Mouse (Mus musculus): ENCODE measurements around the gene Lrrc8a.

Gene Lrrc8a

DNA sequence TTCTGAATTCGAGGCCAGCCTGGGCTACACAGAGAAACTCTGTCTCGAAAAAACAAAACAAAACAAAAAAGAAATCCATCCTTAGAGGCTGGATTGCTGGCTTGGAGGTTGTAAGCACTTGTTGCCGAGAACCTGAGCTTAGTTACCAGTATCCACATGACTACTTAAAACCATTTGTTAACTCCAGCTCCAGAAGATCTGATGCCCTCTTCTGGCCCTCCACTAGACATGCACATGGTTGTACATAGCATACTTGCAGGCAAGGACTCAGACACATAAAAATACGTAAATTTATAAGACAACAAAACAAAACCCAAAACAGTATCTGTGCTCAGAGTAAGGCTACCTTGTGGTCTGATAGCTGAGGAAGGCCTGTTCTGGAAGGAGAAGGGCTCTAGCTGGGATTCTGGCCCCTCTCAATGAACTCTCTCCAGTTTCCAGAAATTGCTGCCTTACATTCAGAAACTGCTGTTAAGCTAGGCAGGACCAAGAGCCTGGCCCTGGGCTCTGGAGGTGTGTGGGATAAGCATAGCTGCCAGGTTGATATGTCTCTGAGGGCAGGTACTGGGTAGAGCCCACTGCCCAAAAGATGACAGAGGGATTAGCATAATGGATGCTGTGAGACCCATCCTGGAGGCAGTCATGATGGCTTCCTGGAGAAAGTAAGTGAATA lies 23.7 kb downstream of the Lrrc8a start:
- no peak for DNase-seq (ENCODE audit: low read depth, low spot score)

DNA sequence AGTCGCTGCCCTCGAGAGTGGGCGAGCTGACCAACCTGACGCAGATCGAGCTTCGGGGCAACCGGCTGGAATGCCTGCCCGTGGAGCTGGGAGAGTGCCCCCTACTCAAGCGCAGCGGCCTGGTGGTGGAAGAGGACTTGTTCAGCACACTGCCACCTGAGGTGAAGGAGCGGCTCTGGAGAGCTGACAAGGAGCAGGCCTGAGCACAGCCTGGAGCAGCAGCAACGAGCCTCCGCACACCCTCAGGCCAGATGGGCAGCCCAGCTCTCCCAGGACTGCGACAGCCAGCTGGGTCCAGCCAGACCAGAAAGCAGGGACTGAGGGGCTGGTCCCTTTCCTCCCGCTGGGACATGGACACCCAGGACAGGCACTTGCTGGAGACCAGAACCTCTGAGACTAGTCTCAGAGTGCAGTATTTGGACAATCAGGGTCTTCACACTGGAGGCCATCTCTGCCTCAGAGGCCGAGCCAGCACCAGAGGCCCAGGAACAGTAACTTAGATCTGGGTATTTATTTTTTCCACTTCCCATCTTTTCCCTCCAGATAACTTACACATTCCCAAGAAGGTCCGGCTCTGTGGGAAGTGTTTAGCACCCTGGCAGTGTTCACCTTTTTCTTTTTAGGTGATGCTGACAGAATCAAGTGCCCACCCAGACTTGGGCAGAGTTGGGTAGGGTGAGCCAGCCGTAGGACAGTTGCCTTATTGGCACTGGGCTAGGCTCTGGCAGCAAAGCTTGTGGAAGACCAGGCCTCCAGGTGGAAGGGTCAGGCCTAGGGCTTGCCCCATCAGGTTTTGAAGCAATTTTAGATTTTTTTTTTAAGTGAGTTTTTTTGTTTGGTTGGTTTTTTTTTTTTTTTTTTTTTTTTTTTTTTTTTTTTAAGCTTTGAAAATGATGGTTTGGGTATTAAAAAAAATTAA lies 24.7 kb downstream of the Lrrc8a start:
- DNase-seq (ENCODE audit: low read depth, low spot score), result no peak

DNA sequence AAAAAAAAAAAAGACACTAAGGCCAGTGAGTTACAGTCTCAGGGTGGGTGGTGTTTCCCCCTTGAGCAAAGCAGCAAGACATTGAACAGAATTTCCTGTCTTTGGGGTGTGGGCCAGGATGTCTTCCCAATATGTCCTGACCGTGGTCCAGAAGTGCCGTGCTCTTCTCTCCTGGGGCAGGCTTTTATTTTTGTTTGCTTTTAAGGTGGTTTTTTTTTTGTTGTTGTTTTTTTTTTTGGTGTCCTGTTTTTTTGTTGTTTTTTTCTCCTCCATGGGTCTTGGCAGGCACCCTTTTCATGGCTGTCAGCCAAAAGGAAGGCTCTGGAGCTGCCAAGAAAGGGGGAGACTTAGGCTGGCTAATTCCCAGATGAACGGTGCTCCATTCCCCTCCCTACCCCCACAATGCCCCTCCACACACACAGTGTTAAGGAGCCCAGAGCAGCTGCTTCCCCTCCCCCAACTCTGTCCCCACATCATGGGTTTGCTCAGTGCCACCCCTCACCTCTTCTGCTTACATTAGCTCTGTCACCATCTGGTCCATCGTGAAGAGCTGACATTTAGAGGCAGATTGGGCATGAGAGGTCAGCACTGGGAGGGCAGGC lies 25.4 kb downstream of the Lrrc8a start:
- DNase-seq (ENCODE audit: low read depth, low spot score), result no peak

DNA sequence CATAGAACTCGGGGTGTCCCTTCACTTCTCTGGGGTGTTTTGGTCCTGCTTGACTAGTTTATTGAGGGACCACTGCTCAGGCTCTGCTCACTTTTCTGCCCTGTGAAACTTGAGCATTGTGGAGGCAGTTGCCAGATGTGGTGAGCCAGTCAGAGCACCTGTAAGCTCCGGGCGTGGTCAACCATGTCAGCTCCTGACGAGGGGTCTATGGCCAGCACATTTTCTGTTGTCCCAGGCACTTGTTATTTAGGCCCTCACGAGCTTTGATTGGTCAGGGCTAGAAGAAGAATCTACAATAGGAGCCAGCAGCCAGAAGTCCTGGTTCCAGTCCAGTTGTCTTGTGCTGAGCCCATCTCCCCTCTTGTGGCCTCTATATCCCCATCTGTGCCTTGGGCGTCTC lies 26.3 kb downstream of the Lrrc8a start:
- DNase-seq (ENCODE audit: low read depth, low spot score), result no peak

DNA sequence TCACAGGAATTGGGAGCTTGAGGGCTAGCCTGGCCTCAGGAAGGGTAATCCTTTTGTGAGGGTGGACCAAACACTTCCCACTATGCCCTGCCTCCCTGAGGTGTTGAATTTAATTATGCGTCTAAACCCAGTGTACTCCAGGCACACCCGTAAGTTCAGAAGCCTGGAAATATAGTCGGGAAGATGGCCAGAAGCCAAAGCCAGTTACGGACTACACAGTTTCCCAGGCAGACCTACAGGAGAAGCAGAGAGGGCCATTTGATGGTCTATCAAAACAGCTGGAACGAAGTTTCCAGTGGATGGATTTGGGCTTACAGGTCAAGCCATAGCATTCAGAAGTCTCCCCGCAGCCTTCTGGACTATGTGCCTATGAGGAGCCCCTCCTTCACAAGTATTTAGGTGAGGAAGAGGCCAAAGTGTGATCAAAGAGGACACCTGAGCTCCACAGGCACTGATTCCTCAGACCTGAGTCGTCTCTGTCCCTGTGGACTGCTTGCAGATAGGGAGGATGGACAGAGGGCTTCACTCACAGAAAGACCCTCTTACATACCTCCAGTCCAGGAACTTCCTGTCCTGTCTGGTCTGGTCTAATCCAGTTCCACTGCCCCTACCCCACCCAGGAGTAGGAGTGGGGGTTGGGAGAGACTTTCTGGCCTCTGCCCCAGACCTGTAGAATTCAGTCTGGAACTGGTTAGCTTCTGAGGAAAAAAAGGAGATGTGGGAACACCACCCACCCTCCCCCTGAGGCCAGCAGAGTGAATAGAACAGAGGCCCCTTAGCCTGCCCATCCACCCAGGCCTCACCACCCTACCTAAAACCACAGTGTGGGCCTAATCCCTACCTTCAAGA lies 27.4 kb downstream of the Lrrc8a start:
- no peak for DNase-seq (ENCODE audit: low read depth, low spot score)

DNA sequence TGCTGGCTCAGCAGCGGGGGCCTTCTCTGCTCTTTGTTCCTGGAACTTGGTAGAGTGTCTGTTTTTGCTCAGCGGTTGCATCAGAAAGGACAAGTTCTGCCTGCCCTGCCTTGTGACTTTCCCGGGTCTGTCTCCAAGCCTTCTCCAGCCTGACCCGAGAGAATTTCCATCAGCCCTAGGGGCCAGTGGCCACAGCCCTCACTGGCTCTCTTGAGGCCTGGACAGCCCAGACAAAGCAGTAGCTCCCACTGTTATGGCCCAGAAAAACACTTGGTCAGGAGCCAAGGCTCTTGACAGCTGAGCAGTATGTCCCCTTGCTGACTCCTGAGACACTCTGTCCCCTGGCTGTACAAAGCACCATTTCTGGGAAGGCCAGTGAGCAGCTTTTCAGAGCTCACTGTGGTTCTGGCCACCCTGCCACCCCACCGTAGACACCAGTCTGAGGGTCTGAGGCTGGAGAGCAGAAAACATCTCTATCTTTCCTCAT lies 28.3 kb downstream of the Lrrc8a start, which contains the start of gene Phyhd1:
Gene Phyhd1 (plus strand): TSS at position 437 of the 487 bp plus-strand sequence.
- no peak for DNase-seq (ENCODE audit: low read depth, low spot score)

DNA sequence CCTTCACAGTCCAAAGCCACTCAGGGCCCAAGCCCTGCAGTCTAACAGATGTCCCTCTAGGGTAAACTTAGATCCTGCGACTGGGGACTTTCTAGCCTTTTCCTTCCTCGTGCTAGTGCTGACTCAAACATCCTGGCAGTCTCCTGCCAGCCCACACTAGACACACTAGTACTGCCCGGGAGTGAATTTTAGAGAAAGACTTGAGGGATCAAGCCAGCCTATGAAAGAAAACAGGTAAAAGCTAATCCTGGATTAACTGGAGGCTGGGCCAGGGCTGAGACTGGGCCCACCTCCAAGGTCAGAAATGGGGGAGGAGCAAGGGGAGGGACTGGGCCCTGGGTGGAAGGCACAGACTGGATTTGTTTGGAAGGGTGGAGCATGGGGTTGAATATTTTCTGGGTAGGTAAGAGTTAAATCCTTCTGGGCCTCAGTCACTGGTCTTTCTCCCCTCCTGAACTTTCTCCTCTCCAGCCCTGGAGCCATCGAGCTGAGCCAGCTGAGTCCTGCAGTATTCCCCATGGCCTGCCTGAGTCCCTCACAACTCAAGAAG lies 29.0 kb downstream of the Lrrc8a start:
- DNase-seq (ENCODE audit: low read depth, low spot score), result no peak

DNA sequence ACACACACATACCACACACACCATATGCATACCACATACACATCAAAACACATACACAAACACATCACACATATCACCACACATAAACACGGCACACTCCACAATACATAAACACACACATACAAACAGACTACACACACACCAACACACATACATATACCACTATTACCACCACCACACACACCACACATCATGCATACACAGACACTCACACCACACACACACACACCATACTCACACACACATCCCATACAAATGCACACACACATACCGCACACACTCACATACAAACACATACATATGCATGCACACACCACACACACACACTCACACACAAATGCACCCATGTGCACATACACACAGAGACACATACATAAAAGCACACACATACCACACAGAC lies 30.0 kb downstream of the Lrrc8a start:
- no peak for DNase-seq (ENCODE audit: low read depth, low spot score)

DNA sequence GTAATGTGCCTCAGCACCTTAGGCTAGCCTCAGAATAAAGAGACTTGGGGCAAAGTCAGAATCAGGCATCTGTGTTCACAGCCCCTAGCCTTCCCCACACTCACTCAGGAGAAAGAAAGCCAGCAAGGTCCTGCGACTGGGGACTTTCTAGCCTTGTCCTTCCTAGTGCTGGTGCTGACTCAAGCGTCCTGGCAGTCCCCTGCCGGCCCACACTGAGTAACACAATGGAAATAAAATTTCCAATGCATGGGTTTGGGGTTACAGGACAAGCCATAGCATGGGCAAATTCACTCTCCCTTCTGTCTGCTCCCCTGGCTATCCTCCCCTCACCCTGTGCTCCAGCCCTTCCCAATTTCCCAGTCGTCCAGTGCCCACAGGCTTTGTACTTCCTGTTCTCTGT lies 30.9 kb downstream of the Lrrc8a start:
- DNase-seq (ENCODE audit: low read depth, low spot score), result no peak

DNA sequence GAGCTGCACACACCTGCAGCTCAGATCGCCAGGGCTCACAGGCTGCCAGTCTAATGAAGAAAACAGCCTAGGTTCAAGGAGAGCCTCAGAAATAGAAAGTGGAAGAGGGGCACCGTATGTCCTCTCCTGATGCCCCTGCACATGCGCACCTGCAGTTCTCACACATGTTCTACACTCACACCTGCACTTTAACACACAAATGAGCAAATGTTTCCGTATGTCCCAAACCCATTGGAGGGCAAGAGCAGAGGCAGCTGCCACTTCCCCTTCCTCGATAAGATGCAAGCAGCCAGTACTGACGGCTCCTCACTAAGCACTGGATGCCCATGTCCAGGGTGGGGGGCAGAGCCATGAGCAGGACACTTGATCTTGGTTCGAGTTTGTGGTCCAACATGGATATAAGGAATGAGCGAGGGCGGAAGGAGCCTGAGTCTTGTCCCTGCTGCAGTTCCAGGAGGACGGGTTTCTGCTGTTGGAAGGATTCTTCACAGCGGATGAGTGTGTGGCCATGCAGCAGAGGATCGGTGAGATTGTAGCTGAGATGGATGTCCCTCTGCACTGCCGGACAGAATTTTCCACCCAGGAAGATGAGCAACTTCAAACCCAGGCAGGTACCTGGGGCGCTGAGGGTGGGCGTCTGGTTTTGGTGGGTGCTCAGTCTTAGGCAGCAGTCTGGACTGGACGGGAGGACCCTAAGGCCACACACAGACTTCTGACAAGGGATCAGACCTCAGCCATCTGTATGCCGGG lies 31.9 kb downstream of the Lrrc8a start:
- DNase-seq (ENCODE audit: low read depth, low spot score), result no peak

DNA sequence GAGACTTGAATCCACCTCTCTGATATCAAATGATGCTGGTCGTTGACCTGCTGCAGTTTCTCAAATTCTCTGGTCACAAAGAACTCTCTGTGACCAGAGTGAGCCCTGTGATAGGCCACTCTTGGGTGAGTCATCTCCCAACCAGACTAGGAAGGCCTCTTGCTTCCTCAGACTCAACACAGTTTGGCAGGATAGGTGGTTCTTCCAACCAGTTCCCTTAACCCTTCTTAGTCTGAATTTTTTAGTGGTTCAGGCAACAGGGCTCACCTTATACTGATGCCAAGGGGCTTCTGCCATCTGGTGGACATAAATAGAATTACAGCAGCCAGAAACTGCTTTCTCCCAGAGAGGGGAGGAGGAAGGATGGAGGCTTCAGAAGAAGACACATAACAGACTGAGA lies 32.6 kb downstream of the Lrrc8a start:
- DNase-seq (ENCODE audit: low read depth, low spot score), result peak; percentile 52

DNA sequence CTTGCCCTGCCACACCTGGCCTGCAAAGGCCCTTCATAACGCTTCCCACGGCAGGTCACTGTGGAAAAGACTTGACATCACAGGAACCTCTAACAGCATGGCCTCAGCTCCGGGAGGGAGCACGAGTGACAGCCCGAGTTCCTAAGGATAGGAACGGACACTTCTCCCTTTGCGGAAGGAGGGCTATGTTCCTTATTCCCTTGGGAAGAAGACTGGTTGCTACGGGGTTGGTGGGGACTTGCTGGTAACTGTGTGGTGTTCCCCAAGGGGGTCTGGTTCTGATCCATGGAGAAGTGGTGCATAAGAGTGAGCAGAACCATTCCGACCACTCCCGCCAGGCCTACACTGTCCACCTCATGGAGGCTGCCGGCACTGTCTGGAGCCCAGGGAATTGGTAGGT lies 43.2 kb downstream of the Lrrc8a start, which contains the start of gene Gm28038:
Gene Gm28038 (plus strand): TSS at position 301 of the 400 bp plus-strand sequence.
- DNase-seq (ENCODE audit: low read depth, low spot score), result no peak

DNA sequence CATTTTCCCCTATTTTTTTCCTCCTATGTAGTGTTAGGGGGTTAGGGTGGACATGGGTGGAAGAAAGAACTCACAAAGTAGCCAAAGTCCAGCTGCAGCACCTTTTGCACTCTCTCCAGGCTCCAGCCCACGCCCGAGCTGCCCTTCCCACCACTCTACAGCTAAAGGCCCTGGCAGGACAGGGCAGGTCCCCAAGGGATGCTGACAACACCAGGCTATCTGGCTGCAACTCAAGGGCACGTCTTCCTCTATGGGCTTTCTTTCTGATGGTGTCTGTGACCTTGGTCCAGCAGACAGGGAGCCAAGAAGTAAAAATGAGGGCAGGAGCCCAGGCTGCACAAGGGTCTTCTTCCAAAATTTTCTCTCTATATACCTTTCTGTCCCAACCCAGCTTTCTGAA lies 44.1 kb downstream of the Lrrc8a start:
- DNase-seq (ENCODE audit: low read depth, low spot score), result no peak

DNA sequence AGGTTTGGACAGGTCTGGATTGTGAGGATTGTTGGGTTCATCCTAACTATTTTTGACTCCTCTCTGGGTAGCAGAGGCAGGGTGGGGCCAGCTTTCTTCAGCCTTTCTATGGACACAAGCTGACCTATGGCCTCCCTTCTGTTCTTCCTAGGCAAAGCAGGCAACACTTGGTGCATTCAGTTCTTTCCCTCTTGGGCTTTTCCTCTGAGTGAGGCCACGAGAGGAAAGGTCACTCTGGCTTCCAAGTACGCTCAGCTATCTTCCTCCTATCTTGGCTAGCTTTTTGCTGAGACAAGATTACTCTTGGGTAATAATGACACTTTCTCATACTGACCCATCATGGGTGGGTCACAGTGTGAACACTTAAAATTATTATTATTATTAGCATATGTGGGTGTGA lies 45.7 kb downstream of the Lrrc8a start:
- DNase-seq (ENCODE audit: low read depth, low spot score), result no peak

DNA sequence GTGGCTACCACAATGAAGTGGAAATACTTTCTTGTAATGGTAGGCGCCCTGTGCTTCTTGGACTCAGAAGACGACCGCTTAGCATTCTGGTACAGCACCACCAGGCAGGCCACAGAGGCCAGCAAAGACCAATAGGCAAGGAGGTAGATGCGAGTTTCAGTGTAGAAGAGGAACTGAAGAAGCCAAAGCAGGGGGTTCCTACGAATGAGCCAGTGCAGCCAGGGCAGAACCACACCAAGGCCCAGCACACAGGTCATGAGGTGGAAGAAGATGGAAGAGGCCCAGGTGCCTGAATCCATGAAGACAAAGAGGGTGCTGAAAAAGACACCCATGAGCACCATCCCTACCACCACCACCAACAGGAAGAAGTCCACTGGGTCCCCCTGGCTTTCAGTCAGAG lies 47.5 kb downstream of the Lrrc8a start:
- no peak for DNase-seq (ENCODE audit: low read depth, low spot score)

DNA sequence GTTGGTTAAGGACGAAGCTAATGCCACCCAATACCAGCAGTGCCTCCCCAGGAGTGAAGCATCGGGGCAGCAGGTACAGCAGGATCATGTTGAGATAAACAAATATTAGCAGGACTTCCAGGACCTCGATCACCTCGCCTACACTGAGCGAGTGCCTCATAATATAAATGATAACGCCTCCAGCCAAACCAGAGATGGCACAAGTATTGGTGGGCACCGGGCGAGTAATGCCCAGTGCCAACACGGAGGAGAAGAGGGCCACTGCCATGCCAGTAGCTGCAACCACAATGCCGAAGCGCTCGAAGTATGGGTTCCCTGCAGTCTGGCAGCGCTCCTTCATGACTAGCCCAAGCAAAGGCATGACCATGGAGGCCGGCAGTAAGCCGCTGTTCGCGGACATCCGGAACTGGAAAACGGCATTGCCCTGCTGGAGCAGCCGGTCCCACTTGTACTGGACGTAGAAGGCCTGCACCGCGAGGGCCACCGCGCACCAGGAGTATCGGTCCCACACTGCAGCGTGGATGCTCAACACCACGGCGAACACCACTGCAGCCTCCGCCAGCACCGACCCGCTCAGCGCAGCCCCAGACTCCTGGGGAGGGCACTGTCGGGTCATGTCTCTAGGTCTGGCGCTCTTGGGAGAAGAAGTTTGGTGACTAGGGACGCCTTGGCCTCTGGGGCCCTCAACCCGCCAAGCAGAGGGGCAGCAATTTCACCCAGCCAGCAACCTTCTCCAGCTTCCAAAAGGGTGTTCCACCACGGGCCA lies 48.1 kb downstream of the Lrrc8a start:
- no peak for DNase-seq (ENCODE audit: low read depth, low spot score)

DNA sequence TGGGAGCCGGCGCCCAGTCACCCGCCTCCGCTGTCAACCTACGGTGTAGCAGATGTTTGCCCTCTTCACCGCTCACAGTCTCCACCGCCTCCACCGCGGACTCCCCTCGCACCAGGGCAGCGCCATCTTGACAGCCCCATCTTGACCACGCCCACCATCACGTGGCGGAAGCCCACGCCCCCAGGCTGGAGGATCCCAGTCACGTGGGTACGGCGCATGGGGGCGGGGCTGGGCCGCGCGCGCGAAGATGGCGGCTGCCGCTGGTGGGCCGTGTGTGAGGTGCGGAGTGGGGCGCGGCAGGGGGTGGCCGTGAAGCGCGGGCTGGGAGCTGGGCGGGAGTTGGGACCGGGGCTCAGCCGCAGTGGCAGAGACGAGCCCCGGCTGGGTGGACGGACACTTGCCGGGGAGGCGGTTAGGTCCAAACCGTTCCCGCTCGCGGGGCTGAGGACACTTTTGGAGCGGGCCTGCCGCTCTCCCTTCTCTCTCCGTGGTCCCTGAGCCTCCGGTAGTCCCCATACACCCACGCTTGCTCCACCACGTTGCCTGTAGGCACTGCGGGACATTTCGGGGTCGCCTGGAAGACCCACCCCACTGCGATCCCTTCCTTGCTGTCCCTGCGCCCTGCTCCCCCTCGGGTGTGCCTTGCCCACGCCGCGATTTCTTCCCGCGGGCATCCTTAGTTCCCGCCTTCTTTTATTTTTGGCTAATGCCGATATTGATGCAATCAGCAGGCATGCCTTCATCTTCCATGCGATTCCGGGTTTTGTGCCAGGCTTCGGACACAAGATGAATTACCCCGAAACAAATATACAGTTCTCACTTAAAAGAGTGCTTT lies 48.9 kb downstream of the Lrrc8a start, which contains the start of the genes Dolk and Nup188:
Gene Dolk (minus strand): TSS at position 143 of the 835 bp plus-strand sequence.
Gene Nup188 (plus strand): TSS at position 206 of the 835 bp plus-strand sequence.
- DNase-seq (ENCODE audit: low read depth, low spot score), result peak; percentile 95

DNA sequence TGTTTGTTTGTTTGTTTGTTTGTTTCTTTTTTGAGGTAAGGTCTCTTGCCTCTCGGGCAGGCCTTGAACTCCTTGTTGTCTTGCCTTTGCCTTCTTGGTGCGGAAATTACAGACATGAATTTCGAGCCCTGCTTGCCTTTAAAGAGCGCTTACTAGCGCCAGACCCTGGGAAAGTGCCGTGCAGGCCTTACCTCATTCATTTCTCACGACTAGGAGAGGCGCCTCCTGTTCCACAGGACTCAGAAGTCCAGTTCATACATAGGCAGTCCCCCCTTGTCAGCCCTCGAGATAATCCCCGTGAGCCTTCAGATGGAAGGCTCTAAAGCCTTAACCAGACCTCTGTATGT lies 49.5 kb downstream of the Lrrc8a start:
- no peak for DNase-seq (ENCODE audit: low read depth, low spot score)

DNA sequence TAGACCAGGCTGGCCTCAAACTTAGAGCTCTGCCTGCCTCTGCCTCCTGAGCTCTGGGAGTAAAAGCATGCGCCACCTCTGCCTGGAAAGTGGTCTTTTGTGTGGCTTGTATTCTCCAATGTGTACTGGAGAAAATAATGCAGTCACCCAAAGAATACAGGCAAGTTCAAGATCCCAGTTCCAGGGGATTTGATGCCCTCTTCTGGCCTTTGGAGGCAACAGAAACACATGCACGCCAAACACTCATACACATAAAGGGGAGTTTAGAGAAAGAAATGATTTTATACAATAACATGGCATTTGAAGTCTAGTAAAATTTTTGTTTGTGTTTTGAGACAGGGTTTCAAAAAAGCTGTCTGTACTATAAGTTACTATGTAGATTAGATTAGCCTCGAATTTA lies 62.0 kb downstream of the Lrrc8a start:
- DNase-seq (ENCODE audit: low read depth, low spot score), result no peak
